Mouse (Mus musculus): ENCODE data around the gene Uba3.
A peak's percentile ranks its signal among the peaks of the same experiment; 100 is the strongest.

The Uba3 gene

GRCm38 (mm10) chr6:97205439-97205885, at the start of gene Uba3:
Gene Uba3, minus strand, starts transcription at chr6:97205647.
- DNase-seq (ENCODE audit: inconsistent ontology term) = peak; percentile 100

GRCm38 (mm10) chr6:97252711-97253221, 47.3 kb upstream of the Uba3 start, which contains the start of gene Lmod3:
Gene Lmod3, minus strand, starts transcription at chr6:97252759.
- DNase-seq (ENCODE audit: inconsistent ontology term) = no peak

GRCm38 (mm10) chr6:97252086-97252485, 46.6 kb upstream of the Uba3 start:
- no peak for DNase-seq (ENCODE audit: inconsistent ontology term)

- DNase-seq (ENCODE audit: inconsistent ontology term) = peak; percentile 45
These were observed 45.5 kb upstream of the Uba3 start for GRCm38 (mm10) chr6:97250966-97251365.

- DNase-seq (ENCODE audit: inconsistent ontology term) = no peak
These were observed 39.8 kb upstream of the Uba3 start for GRCm38 (mm10) chr6:97245200-97245599.

- no peak for DNase-seq (ENCODE audit: inconsistent ontology term)
These were observed 37.1 kb upstream of the Uba3 start for GRCm38 (mm10) chr6:97242522-97242921.

GRCm38 (mm10) chr6:97240092-97240491, 34.6 kb upstream of the Uba3 start:
- no peak for DNase-seq (ENCODE audit: inconsistent ontology term)

GRCm38 (mm10) chr6:97239360-97239759, 33.9 kb upstream of the Uba3 start:
- DNase-seq (ENCODE audit: inconsistent ontology term) = no peak

- DNase-seq (ENCODE audit: inconsistent ontology term) = no peak
These were observed 30.6 kb upstream of the Uba3 start for GRCm38 (mm10) chr6:97236088-97236487.

- no peak for DNase-seq (ENCODE audit: inconsistent ontology term)
These were observed 29.6 kb upstream of the Uba3 start for GRCm38 (mm10) chr6:97234911-97235668.

GRCm38 (mm10) chr6:97227067-97227847, 21.8 kb upstream of the Uba3 start:
- no peak for DNase-seq (ENCODE audit: inconsistent ontology term)

GRCm38 (mm10) chr6:97226083-97226491, 20.6 kb upstream of the Uba3 start:
- DNase-seq (ENCODE audit: inconsistent ontology term) = no peak

- no peak for DNase-seq (ENCODE audit: inconsistent ontology term)
These were observed 19.1 kb upstream of the Uba3 start for GRCm38 (mm10) chr6:97224505-97224904.

- DNase-seq (ENCODE audit: inconsistent ontology term) = no peak
These were observed 18.1 kb upstream of the Uba3 start for GRCm38 (mm10) chr6:97223566-97223965.

GRCm38 (mm10) chr6:97222931-97223467, 17.6 kb upstream of the Uba3 start:
- DNase-seq (ENCODE audit: inconsistent ontology term) = peak; percentile 71

- DNase-seq (ENCODE audit: inconsistent ontology term) = no peak
These were observed 16.9 kb upstream of the Uba3 start for GRCm38 (mm10) chr6:97222321-97222720.

- no peak for DNase-seq (ENCODE audit: inconsistent ontology term)
These were observed 16.0 kb upstream of the Uba3 start for GRCm38 (mm10) chr6:97221205-97222025.

GRCm38 (mm10) chr6:97220672-97221071, 15.2 kb upstream of the Uba3 start:
- DNase-seq (ENCODE audit: inconsistent ontology term) = no peak

- DNase-seq (ENCODE audit: inconsistent ontology term) = no peak
These were observed 10.8 kb upstream of the Uba3 start for GRCm38 (mm10) chr6:97216154-97216821.

- DNase-seq (ENCODE audit: inconsistent ontology term) = peak; percentile 82
These were observed 6.5 kb upstream of the Uba3 start for GRCm38 (mm10) chr6:97211981-97212380.
